Comparison of ENCODE assay signal across 13 mouse cellular contexts in the genomic region with DNA sequence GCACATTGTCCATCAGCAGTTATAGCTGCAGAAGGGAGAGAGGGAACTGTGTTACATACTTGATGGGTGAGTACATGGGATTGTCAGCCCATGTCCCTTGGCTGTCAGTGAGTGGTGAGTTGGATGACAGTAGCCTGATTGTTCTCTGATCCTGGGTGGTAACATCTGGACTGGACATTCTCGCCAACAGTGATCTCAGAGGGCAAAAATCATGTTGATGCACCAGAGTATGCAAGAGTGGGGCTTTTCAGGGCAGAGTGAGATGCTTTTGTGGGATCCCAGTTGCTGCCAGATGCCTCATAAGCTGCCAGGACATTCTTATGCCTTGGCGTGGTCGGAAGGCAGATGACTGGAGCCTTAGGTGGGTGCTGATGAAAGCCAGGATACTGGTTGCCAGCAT.
DNase-seq lines count a peak whose midpoint lies in the region; ATAC-seq lines count a peak whose summit lies in the region.
"Had no signal": no experiment of that assay in that cellular context is flagged by ENCODE, and none has a peak within 500 bp of the region (broad histone marks: within the 10 kb centered on the region; RNA-seq: fewer than 3 reads in every experiment).

No protein-coding gene starts in this region.

- H3K4me1 ChIP-seq in heart, embryonic 10.5 days, result peaks cover 19% of the 10 kb centered on the region; the same call in 1 of the 2 replicates
- H3K4me1 ChIP-seq in heart, embryonic 13.5 days, result peaks cover 26% of the 10 kb centered on the region
- H3K4me1 ChIP-seq in limb, embryonic 10.5 days, result 0 out of 2 replicates have a peak, but pooled peaks cover 3% of the 10 kb centered on the region
- H3K4me1 ChIP-seq: forebrain, embryonic 15.5 days had no signal

- no peak overlapping the region for H3K4me2 ChIP-seq in heart, embryonic 13.5 days
- H3K4me2 ChIP-seq: forebrain, embryonic 15.5 days; liver, embryonic 11.5 days had no signal

- no peaks in the 10 kb centered on the region for H3K27me3 ChIP-seq in heart, embryonic 10.5 days (ENCODE audit: insufficient read depth, poor library complexity, severe bottlenecking)
- H3K27me3 ChIP-seq in heart, embryonic 13.5 days (replicated peaks), result no peaks in the 10 kb centered on the region
- no peaks in the 10 kb centered on the region for H3K27me3 ChIP-seq in limb, embryonic 10.5 days (ENCODE audit: low read depth, poor library complexity, severe bottlenecking)
- H3K27me3 ChIP-seq: forebrain, embryonic 15.5 days had no signal

- H3K9ac ChIP-seq in heart, embryonic 13.5 days, result no peak overlapping the region
- H3K9ac ChIP-seq: forebrain, embryonic 15.5 days had no signal

- peak; percentile 97 for DNase-seq in heart, adult 11 months
- DNase-seq in heart, embryonic 10.5 days (ENCODE audit: low spot score), result no peak
- peak; percentile 2 for DNase-seq in adipocyte (ENCODE audit: low spot score)
- peak; percentile 82 for DNase-seq in lung, postnatal 10 days
- DNase-seq in kidney, postnatal 4 days, result no peak
- DNase-seq in limb, embryonic 10.5 days (ENCODE audit: low spot score), result no peak
- no peak for DNase-seq in frontal cortex, postnatal 14 days (ENCODE audit: low spot score in 2 of 2)

- no peak overlapping the region; the same call in 1 of the 2 replicates for H3K27ac ChIP-seq in heart, embryonic 10.5 days
- H3K27ac ChIP-seq in heart, embryonic 13.5 days (replicated peaks), result peak overlapping the region; percentile 92; the same call in 1 of the 2 replicates
- no peak overlapping the region for H3K27ac ChIP-seq in limb, embryonic 10.5 days
- H3K27ac ChIP-seq: forebrain, embryonic 15.5 days had no signal

- no peak overlapping the region for H3K4me3 ChIP-seq in heart, embryonic 10.5 days
- no peak overlapping the region for H3K4me3 ChIP-seq in heart, embryonic 13.5 days
- no peak overlapping the region for H3K4me3 ChIP-seq in limb, embryonic 10.5 days
- H3K4me3 ChIP-seq: forebrain, embryonic 15.5 days had no signal

- H3K36me3 ChIP-seq in heart, embryonic 10.5 days, result no peaks in the 10 kb centered on the region
- H3K36me3 ChIP-seq in heart, embryonic 13.5 days, result no peaks in the 10 kb centered on the region
- H3K36me3 ChIP-seq in limb, embryonic 10.5 days, result no peaks in the 10 kb centered on the region
- H3K36me3 ChIP-seq: forebrain, embryonic 15.5 days; G1E had no signal

- WGBS in heart, embryonic 10.5 days, result 58% methylated on average over 3 of the region's 3 CpGs
- 53% methylated on average over 3 of the region's 3 CpGs for WGBS in heart, embryonic 13.5 days
- WGBS in limb, embryonic 10.5 days, result 87% methylated on average over 3 of the region's 3 CpGs

- no peak for ATAC-seq in heart, embryonic 13.5 days (ENCODE audit: extremely low read depth, insufficient number of reproducible peaks, low FRiP score, low TSS enrichment)
- ATAC-seq: forebrain, embryonic 15.5 days; intestine, postnatal 0 days; midbrain, embryonic 16.5 days had no signal

- H3K9me3 ChIP-seq in heart, embryonic 10.5 days, result no peaks in the 10 kb centered on the region
- H3K9me3 ChIP-seq in heart, embryonic 13.5 days, result no peaks in the 10 kb centered on the region
- no peaks in the 10 kb centered on the region for H3K9me3 ChIP-seq in limb, embryonic 10.5 days (replicated peaks)
- H3K9me3 ChIP-seq: forebrain, embryonic 15.5 days had no signal

Comparison
In these comparisons a context has a peak if more than half of its experiments do, and no peak if none do; other contexts are left out.
1. DNase-seq: peak in heart, adult 11 months (single experiment), adipocyte (single experiment) and lung, postnatal 10 days (single experiment); none in heart, embryonic 10.5 days (single experiment), kidney, postnatal 4 days (0 of 2), limb, embryonic 10.5 days (single experiment) and frontal cortex, postnatal 14 days (0 of 2).